Mouse (Mus musculus) hindbrain, postnatal 0 days (tissue): ENCODE measurements at regions not wholly inside any gene's neighbourhood (a gene's known extent, or its start where the extent isn't known, plus 50 kb on each side); places are given as distances from the start of the nearest gene placed in this dataset.
"Not testable (repeated sequence)": the region's sequence is repeated elsewhere in the genome, so short reads cannot be mapped to it uniquely, and the experiment has no call there.

Experiments
- ATAC-seq: fragments of 200-750 bp; cut with Nextera tagmentation; 2 replicates; pipeline ENCODE4 v1.8.0; 2017; ENCODE audit warnings: mild to moderate bottlenecking, moderate TSS enrichment, moderate library complexity
- DNase-seq: peaks from one replicate; pipeline ENCODE4 v3.0.0-alpha.2; 2015; ENCODE audit warnings: low spot score
- H3K27ac ChIP-seq: fragments of 300-500 bp; sonication (generic); 2 replicates; pipeline ENCODE4 v1.5.1; 2014; ENCODE audit warnings: mild to moderate bottlenecking
- H3K27me3 ChIP-seq: fragments of 300-500 bp; sonication (generic); 2 replicates; pipeline ENCODE4 v1.6.1; 2014; ENCODE audit warnings: low read length, mixed read lengths; ENCODE audit not compliant: insufficient read depth
- H3K36me3 ChIP-seq: fragments of 300-500 bp; sonication (generic); 2 replicates; pipeline ENCODE4 v1.6.1; 2014; ENCODE audit warnings: low read length, mixed read lengths; ENCODE audit not compliant: insufficient read depth
- H3K4me1 ChIP-seq: fragments of 300-500 bp; sonication (generic); 2 replicates; pipeline ENCODE4 v1.6.1; 2014; ENCODE audit warnings: antibody characterized with exemption, low read length, mixed read lengths; ENCODE audit not compliant: insufficient read depth
- H3K4me2 ChIP-seq: fragments of 300-500 bp; sonication (generic); 2 replicates; pipeline ENCODE4 v1.6.1; 2014; ENCODE audit warnings: low read depth, mild to moderate bottlenecking, low read length, moderate library complexity, mixed read lengths
- H3K4me3 ChIP-seq: fragments of 300-500 bp; sonication (generic); 2 replicates; pipeline ENCODE4 v1.5.1; 2014; ENCODE audit warnings: low read length
- H3K9ac ChIP-seq: fragments of 300-500 bp; sonication (generic); replicated peaks from 2 replicates; pipeline ENCODE4 v1.6.1; 2014; ENCODE audit warnings: mild to moderate bottlenecking, low read length, moderate library complexity, mixed read lengths
- H3K9me3 ChIP-seq: fragments of 300-500 bp; sonication (generic); 2 replicates; pipeline ENCODE4 v1.6.1; 2016; ENCODE audit warnings: low read length, mixed read lengths
- CTCF ChIP-seq: IDR thresholded peaks from 2 replicates; pipeline ENCODE4 v1.5.1; 2016; ENCODE audit warnings: antibody characterized with exemption, control low read depth, low read depth
- WGBS: fragments of 180-500 bp; shearing (Covaris S2); extraction: QIAGEN DNeasy Blood & Tissue Kit; methylation state at CpG from one replicate; pipeline ENCODE4 v1.1.7; 2014; 5-methylcytosine and 5-hydroxymethylcytosine counted together

DNA sequence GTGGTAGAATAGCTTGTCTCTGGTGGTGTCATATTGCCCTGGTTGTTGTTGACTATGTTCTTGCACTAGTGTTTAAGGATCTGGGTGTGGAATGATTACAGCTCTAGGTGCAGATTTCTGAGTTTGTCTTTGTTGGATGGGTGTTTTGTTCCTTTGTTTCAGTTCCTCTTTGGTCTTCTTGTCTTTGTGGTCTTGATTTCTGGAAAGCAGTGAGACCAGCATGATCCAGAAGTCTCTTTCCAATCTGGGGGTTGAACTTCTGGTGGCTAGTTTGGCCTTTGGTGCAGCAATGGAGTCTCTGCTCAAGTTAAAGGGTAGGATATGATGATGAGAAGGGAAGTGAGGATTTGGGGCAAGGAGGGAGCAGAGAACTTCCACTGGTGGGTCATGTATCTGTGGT is 174.4 kb downstream of the St8sia4 start:
- Histone ChIP-seq H3K36me3 (no peaks in the 10 kb centered on the region), H3K9ac (no peak overlapping the region), H3K4me1 (no peaks in the 10 kb centered on the region), H3K27me3 (no peaks in the 10 kb centered on the region), H3K9me3 (0 out of 2 replicates have a peak, but pooled peaks cover 3% of the 10 kb centered on the region), H3K27ac (no peak overlapping the region), H3K4me3 (no peak overlapping the region), H3K4me2 (no peak overlapping the region)
- no peak for DNase-seq
- ATAC-seq = no peak
- no peak for TF ChIP-seq CTCF

DNA sequence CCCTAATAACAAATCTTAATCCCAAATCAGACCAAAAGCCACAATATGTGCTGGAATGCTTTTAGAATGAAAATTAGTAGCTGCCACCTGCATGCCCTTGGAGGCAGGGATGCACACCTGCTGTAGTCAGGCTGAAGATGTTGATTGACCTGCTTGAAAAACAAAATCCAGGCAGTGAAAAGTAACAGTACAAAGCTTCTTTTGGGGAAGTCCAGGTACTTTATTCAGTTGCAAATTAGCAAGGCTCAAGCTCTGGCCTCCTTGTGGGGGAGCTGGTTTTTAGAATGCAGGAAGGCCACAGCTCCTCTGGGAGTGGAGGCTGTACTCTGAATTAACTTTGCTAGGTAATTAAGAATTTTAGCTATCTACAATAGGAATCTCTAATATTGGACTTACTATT is 166.7 kb downstream of the St8sia4 start:
- not testable (repeated sequence) for H3K9ac ChIP-seq, H3K27me3 ChIP-seq, H3K4me2 ChIP-seq, H3K27ac ChIP-seq, H3K4me1 ChIP-seq, H3K36me3 ChIP-seq, ATAC-seq, DNase-seq, H3K9me3 ChIP-seq, H3K4me3 ChIP-seq

DNA sequence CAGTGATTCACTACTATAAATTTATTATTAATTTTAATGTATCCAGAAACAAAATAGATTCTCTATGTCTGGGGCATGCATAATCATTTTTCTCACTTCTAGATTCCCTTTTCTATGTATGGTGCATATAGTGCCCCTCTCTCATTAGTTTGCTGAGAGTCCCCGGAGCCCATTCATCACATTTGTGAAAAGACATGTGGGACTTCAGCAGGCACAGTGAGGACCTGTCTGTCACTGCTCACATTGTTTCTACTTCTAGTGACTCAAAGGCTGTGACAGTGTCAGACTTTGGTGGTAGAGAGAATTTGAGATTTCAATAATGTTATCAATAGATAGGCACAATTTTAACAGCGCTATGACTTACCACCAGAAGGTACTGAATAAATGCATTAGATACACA is 158.7 kb downstream of the St8sia4 start:
- ATAC-seq (no peak), DNase-seq (no peak)
- no peak for TF ChIP-seq CTCF
- no peak overlapping the region for H3K27ac ChIP-seq
- no peak overlapping the region for H3K4me2 ChIP-seq
- 55% methylated on average over 2 of the region's 2 CpGs for WGBS
- H3K27me3 ChIP-seq = no peaks in the 10 kb centered on the region
- no peak overlapping the region for H3K9ac ChIP-seq
- no peaks in the 10 kb centered on the region for H3K9me3 ChIP-seq
- no peaks in the 10 kb centered on the region for H3K4me1 ChIP-seq
- no peak overlapping the region for H3K4me3 ChIP-seq
- H3K36me3 ChIP-seq = no peaks in the 10 kb centered on the region

DNA sequence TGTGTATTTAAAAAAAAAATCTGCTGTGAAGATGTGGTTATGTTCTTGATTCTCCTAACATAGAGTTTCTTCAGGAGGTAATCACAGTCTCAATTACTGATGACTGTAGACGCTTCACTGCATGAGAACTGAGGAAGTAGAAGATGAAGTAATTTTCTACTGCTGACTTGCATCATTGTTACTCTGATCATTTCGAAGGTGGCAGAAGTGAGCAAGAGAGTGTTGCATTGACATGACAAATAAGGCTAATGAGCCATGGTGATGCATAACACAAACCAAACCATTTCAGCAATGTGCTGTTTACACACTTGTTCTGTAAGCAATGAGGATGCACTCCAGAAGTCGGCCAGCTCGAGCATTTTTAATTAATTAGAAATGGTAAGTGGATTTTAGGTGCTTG is 138.6 kb downstream of the St8sia4 start:
- no peaks in the 10 kb centered on the region for H3K36me3 ChIP-seq
- DNase-seq = no peak
- 32% methylated on average over 4 of the region's 4 CpGs for WGBS
- H3K9me3 ChIP-seq = no peaks in the 10 kb centered on the region
- no peaks in the 10 kb centered on the region for H3K27me3 ChIP-seq
- TF ChIP-seq CTCF = no peak
- H3K4me1 ChIP-seq = no peaks in the 10 kb centered on the region
- H3K27ac ChIP-seq = no peak overlapping the region
- no peak overlapping the region for H3K9ac ChIP-seq
- H3K4me2 ChIP-seq = no peak overlapping the region
- H3K4me3 ChIP-seq = no peak overlapping the region
- no peak for ATAC-seq

DNA sequence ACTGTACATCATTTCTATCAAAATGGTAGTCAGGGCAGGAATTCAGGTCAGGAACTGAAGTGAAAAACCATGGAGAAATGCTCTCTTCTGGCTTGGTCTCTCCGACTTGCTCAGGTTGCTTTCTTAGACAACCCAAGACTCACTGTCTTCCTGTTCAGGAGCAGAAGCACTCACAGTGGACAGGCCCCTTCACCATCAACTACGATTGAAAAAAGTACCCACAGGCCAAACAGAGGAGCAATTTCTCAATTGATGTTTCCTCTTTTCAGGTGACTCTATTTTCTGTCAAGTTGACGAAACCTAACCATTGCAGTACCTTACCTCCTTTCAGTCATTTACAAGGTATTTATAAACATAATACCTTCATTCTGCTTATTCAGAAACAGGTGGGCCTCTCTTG is 136.4 kb downstream of the St8sia4 start:
- H3K9ac ChIP-seq = no peak overlapping the region
- DNase-seq (no peak), ATAC-seq (no peak)
- WGBS = 82% methylated on average over 3 of the region's 3 CpGs
- no peak for TF ChIP-seq CTCF
- H3K4me2 ChIP-seq = no peak overlapping the region
- H3K36me3 ChIP-seq = no peaks in the 10 kb centered on the region
- H3K27me3 ChIP-seq = no peaks in the 10 kb centered on the region
- no peak overlapping the region for H3K27ac ChIP-seq
- H3K9me3 ChIP-seq = no peaks in the 10 kb centered on the region
- no peaks in the 10 kb centered on the region for H3K4me1 ChIP-seq
- no peak overlapping the region for H3K4me3 ChIP-seq
